Mouse (Mus musculus): ENCODE measurements around the gene 2410131K14Rik. TPM values are rescaled to one million over a fixed set of nuclear protein-coding genes. Genes with fewer than 3 reads are reported as not detected.

2410131K14Rik gene
- total RNA-seq, 2 experiments from 2014 or later = 16.5 to 16.7 TPM

GRCm38 (mm10) chr5:118311251-118311650, 66.2 kb downstream of the 2410131K14Rik start:
- DNase-seq = no peak

GRCm38 (mm10) chr5:118313766-118314165, 68.7 kb downstream of the 2410131K14Rik start:
- no peak for DNase-seq

Other genes with a start within 250 kb of the 2410131K14Rik start
- gene Tesc, start 217.5 kb upstream of the 2410131K14Rik start, total RNA-seq (2021) = 10 to 100 TPM; 92.5 to 93.1 TPM
- gene Fbxw8, start 89.8 kb upstream of the 2410131K14Rik start, total RNA-seq (2021) = 10 to 100 TPM; 35.2 to 37.7 TPM
- gene Hrk, start 80.6 kb upstream of the 2410131K14Rik start, total RNA-seq (2021) = 10 to 100 TPM; 38.0 to 40.2 TPM
- 10 to 100 TPM; 71.5 to 72.2 TPM for gene Rnft2, start 111 bp upstream of the 2410131K14Rik start, total RNA-seq (2021)